Mouse (Mus musculus) erythroblast, embryonic 14.5 days (primary cell): ENCODE measurements around the gene Cfap57.

ENCODE experiments used
- GATA1 ChIP-seq: IDR thresholded peaks from 2 replicates; pipeline ENCODE4 v1.6.1; 2012; ENCODE audit warnings: low read length, inconsistent platforms, mixed read lengths
- TAL1 ChIP-seq: IDR thresholded peaks from 3 replicates; pipeline ENCODE4 v1.6.1; 2012; ENCODE audit warnings: low read length, inconsistent platforms, mixed read lengths

GRCm38 (mm10) chr4:118581508-118581907, 39.1 kb downstream of the Cfap57 start:
- TF ChIP-seq TAL1 (no peak), GATA1 (no peak)
